Mouse (Mus musculus): ENCODE measurements around the gene Idua. TPM values are rescaled to one million over a fixed set of nuclear protein-coding genes. Genes with fewer than 3 reads are reported as not detected.
A peak's percentile ranks its signal among the peaks of the same experiment; 100 is the strongest.

The Idua gene
- polyA plus RNA-seq, 1 experiment from 2014 or later, result 13.1 TPM

- H3K9me3 ChIP-seq, result no peaks in the 10 kb centered on the region
- H3K4me3 ChIP-seq (replicated peaks), result no peak overlapping the region
- WGBS, result 92% methylated on average over 9 of the region's 9 CpGs
- H3K36me3 ChIP-seq, result peaks cover 76% of the 10 kb centered on the region
- no peaks in the 10 kb centered on the region for H3K4me1 ChIP-seq (replicated peaks)
- no peak for ATAC-seq (ENCODE audit: insufficient number of reproducible peaks, insufficient read depth, low FRiP score, low TSS enrichment, low read depth)
- no peaks in the 10 kb centered on the region for H3K27me3 ChIP-seq
- no peak overlapping the region for H3K9ac ChIP-seq (replicated peaks)
- H3K27ac ChIP-seq, result no peak overlapping the region
- no peak overlapping the region for H3K4me2 ChIP-seq
Observed at GRCm38 (mm10) chr5:108645651-108646342, 14.3 kb upstream of the Idua start.

- no peaks in the 10 kb centered on the region for H3K4me1 ChIP-seq (replicated peaks)
- no peak overlapping the region for H3K4me2 ChIP-seq
- 92% methylated on average over 3 of the region's 3 CpGs for WGBS
- peaks cover 76% of the 10 kb centered on the region for H3K36me3 ChIP-seq
- no peaks in the 10 kb centered on the region for H3K9me3 ChIP-seq
- H3K9ac ChIP-seq (replicated peaks), result 0 out of 2 replicates have a peak overlapping the region, but pooled peaks have one; percentile 0
- no peaks in the 10 kb centered on the region for H3K27me3 ChIP-seq
- H3K4me3 ChIP-seq (replicated peaks), result no peak overlapping the region
- H3K27ac ChIP-seq, result no peak overlapping the region
- no peak for ATAC-seq (ENCODE audit: insufficient number of reproducible peaks, insufficient read depth, low FRiP score, low TSS enrichment, low read depth)
Observed at GRCm38 (mm10) chr5:108646343-108646660, 13.8 kb upstream of the Idua start.

- H3K9me3 ChIP-seq, result no peaks in the 10 kb centered on the region
- ATAC-seq (ENCODE audit: insufficient number of reproducible peaks, insufficient read depth, low FRiP score, low TSS enrichment, low read depth), result no peak
- H3K4me2 ChIP-seq, result no peak overlapping the region
- no peaks in the 10 kb centered on the region for H3K4me1 ChIP-seq (replicated peaks)
- H3K27ac ChIP-seq, result no peak overlapping the region
- H3K4me3 ChIP-seq (replicated peaks), result no peak overlapping the region
- peaks cover 74% of the 10 kb centered on the region for H3K36me3 ChIP-seq
- no peaks in the 10 kb centered on the region for H3K27me3 ChIP-seq
- no peak overlapping the region for H3K9ac ChIP-seq (replicated peaks)
- WGBS, result 88% methylated on average over 2 of the region's 2 CpGs
Observed at GRCm38 (mm10) chr5:108647311-108647710, 12.8 kb upstream of the Idua start.

GRCm38 (mm10) chr5:108647820-108648465 lies 12.2 kb upstream of the Idua start:
- H3K27me3 ChIP-seq, result no peaks in the 10 kb centered on the region
- H3K27ac ChIP-seq, result no peak overlapping the region
- H3K9ac ChIP-seq (replicated peaks), result no peak overlapping the region
- no peaks in the 10 kb centered on the region for H3K9me3 ChIP-seq
- 90% methylated on average over 2 of the region's 2 CpGs for WGBS
- no peak overlapping the region for H3K4me2 ChIP-seq
- H3K36me3 ChIP-seq, result peaks cover 74% of the 10 kb centered on the region
- no peak for ATAC-seq (ENCODE audit: insufficient number of reproducible peaks, insufficient read depth, low FRiP score, low TSS enrichment, low read depth)
- no peak overlapping the region for H3K4me3 ChIP-seq (replicated peaks)
- no peaks in the 10 kb centered on the region for H3K4me1 ChIP-seq (replicated peaks)

- no peak overlapping the region for H3K9ac ChIP-seq (replicated peaks)
- H3K9me3 ChIP-seq, result no peaks in the 10 kb centered on the region
- no peak overlapping the region for H3K4me2 ChIP-seq
- H3K4me3 ChIP-seq (replicated peaks), result no peak overlapping the region
- no peaks in the 10 kb centered on the region for H3K4me1 ChIP-seq (replicated peaks)
- WGBS, result 91% methylated on average over 11 of the region's 11 CpGs
- H3K27ac ChIP-seq, result no peak overlapping the region
- peaks cover 79% of the 10 kb centered on the region for H3K36me3 ChIP-seq
- no peak for ATAC-seq (ENCODE audit: insufficient number of reproducible peaks, insufficient read depth, low FRiP score, low TSS enrichment, low read depth)
- no peaks in the 10 kb centered on the region for H3K27me3 ChIP-seq
Observed at GRCm38 (mm10) chr5:108648937-108649576, 11.1 kb upstream of the Idua start.

DNA sequence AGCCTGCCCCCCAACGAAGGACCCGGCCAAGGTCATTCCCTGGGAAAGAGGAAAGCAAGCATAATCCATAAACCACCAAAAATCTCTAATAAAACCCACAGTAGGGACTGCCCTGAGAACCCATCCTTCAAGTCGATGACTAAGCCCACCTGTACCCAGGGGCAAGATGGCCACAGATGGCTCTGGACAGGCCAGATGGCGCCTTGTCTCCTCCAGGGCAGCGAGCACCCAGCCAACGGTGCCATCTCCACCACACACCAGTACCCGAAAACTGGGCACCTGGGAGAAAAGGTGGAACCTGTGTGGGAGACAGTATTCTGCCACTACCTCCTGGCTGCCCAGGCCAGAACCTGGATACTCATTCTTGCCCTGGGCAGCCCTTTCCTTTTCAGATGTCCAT lies 9.8 kb upstream of the Idua start:
- ATAC-seq (ENCODE audit: insufficient number of reproducible peaks, insufficient read depth, low FRiP score, low TSS enrichment, low read depth), result no peak
- WGBS, result 84% methylated on average over 7 of the region's 7 CpGs
- Histone ChIP-seq H3K27me3 (no peaks in the 10 kb centered on the region), H3K4me3 (replicated peaks) (no peak overlapping the region), H3K9ac (replicated peaks) (0 out of 2 replicates have a peak overlapping the region, but pooled peaks have one; percentile 12), H3K36me3 (peaks cover 81% of the 10 kb centered on the region), H3K9me3 (no peaks in the 10 kb centered on the region), H3K4me1 (replicated peaks) (no peaks in the 10 kb centered on the region), H3K4me2 (no peak overlapping the region), H3K27ac (no peak overlapping the region)

DNA sequence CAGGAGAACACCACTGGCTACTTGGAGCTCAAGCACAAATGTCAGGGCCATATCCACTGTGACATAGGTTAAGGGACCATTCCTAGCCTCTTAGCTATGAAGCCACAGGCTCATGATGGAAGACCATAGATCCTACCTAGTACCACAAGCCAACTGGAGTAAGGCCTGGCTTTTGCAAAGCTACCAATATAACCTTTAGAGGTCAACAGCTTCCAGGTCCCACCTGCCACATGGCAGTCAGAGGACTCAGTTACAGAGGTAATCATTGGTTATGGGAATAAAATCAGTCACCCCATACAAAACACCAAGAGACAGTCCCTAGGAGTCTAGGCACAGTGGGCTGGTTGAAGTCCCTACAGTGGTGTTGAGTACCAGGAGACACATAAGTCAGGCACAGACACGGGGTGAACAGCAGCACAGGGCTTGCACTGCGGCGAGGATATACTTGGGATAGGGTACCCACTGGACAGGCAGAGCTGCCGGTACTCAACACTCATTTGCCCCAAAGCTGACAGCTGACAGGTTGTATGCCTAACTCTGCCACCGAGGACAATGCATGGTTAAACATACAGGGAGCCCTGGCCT lies 8.9 kb upstream of the Idua start:
- Histone ChIP-seq H3K4me2 (no peak overlapping the region), H3K4me1 (replicated peaks) (no peaks in the 10 kb centered on the region), H3K27ac (no peak overlapping the region), H3K27me3 (no peaks in the 10 kb centered on the region), H3K9ac (replicated peaks) (no peak overlapping the region), H3K36me3 (peaks cover 81% of the 10 kb centered on the region), H3K4me3 (replicated peaks) (no peak overlapping the region), H3K9me3 (no peaks in the 10 kb centered on the region)
- ATAC-seq (ENCODE audit: insufficient number of reproducible peaks, insufficient read depth, low FRiP score, low TSS enrichment, low read depth), result no peak
- WGBS, result 85% methylated on average over 5 of the region's 5 CpGs

- Histone ChIP-seq H3K4me3 (replicated peaks) (no peak overlapping the region), H3K9ac (replicated peaks) (no peak overlapping the region), H3K27me3 (no peaks in the 10 kb centered on the region), H3K9me3 (no peaks in the 10 kb centered on the region), H3K4me1 (replicated peaks) (no peaks in the 10 kb centered on the region), H3K36me3 (peaks cover 81% of the 10 kb centered on the region), H3K27ac (no peak overlapping the region), H3K4me2 (no peak overlapping the region)
- 58% methylated on average over 1 of the region's 1 CpGs for WGBS
- peak; percentile 32; the same call in 1 of the 2 replicates for ATAC-seq (ENCODE audit: insufficient number of reproducible peaks, insufficient read depth, low FRiP score, low TSS enrichment, low read depth)
Observed at GRCm38 (mm10) chr5:108651823-108652222, 8.3 kb upstream of the Idua start.

GRCm38 (mm10) chr5:108653341-108653740 lies 6.8 kb upstream of the Idua start:
- no peak overlapping the region for H3K27ac ChIP-seq
- no peaks in the 10 kb centered on the region for H3K27me3 ChIP-seq
- H3K4me3 ChIP-seq (replicated peaks), result no peak overlapping the region
- no peak overlapping the region for H3K9ac ChIP-seq (replicated peaks)
- H3K36me3 ChIP-seq, result peaks cover 80% of the 10 kb centered on the region
- H3K4me1 ChIP-seq (replicated peaks), result no peaks in the 10 kb centered on the region
- H3K9me3 ChIP-seq, result no peaks in the 10 kb centered on the region
- no peak for ATAC-seq (ENCODE audit: insufficient number of reproducible peaks, insufficient read depth, low FRiP score, low TSS enrichment, low read depth)
- WGBS, result 89% methylated on average over 6 of the region's 6 CpGs
- no peak overlapping the region for H3K4me2 ChIP-seq

GRCm38 (mm10) chr5:108654444-108654990 lies 5.6 kb upstream of the Idua start:
- no peak for ATAC-seq (ENCODE audit: insufficient number of reproducible peaks, insufficient read depth, low FRiP score, low TSS enrichment, low read depth)
- no peak overlapping the region for H3K4me3 ChIP-seq (replicated peaks)
- no peaks in the 10 kb centered on the region for H3K27me3 ChIP-seq
- no peak overlapping the region for H3K9ac ChIP-seq (replicated peaks)
- H3K4me2 ChIP-seq, result no peak overlapping the region
- peaks cover 9% of the 10 kb centered on the region for H3K4me1 ChIP-seq (replicated peaks)
- H3K36me3 ChIP-seq, result peaks cover 68% of the 10 kb centered on the region
- no peak overlapping the region for H3K27ac ChIP-seq
- no peaks in the 10 kb centered on the region for H3K9me3 ChIP-seq
- WGBS, result 93% methylated on average over 10 of the region's 10 CpGs

- WGBS, result 95% methylated on average over 9 of the region's 9 CpGs
Observed at GRCm38 (mm10) chr5:108655381-108655780, 4.8 kb upstream of the Idua start.

More at GRCm38 (mm10) chr5:108655381-108655780, 4.8 kb upstream of the Idua start:
- Histone ChIP-seq H3K27me3 (no peaks in the 10 kb centered on the region), H3K9me3 (no peaks in the 10 kb centered on the region), H3K27ac (no peak overlapping the region), H3K36me3 (peaks cover 59% of the 10 kb centered on the region), H3K4me3 (replicated peaks) (no peak overlapping the region), H3K9ac (replicated peaks) (no peak overlapping the region), H3K4me1 (replicated peaks) (peaks cover 16% of the 10 kb centered on the region), H3K4me2 (no peak overlapping the region)
- ATAC-seq (ENCODE audit: insufficient number of reproducible peaks, insufficient read depth, low FRiP score, low TSS enrichment, low read depth), result no peak

Measured in limb, embryonic 12.5 days (tissue).